Mouse (Mus musculus): ENCODE measurements around the gene Ankrd22. TPM values are rescaled to one million over a fixed set of nuclear protein-coding genes. Genes with fewer than 3 reads are reported as not detected.
A peak's percentile ranks its signal among the peaks of the same experiment; 100 is the strongest.
"Not testable (repeated sequence)": the region's sequence is repeated elsewhere in the genome, so short reads cannot be mapped to it uniquely, and the experiment has no call there.

The Ankrd22 gene
- polyA plus RNA-seq, 1 experiment: 0.36 TPM

DNA sequence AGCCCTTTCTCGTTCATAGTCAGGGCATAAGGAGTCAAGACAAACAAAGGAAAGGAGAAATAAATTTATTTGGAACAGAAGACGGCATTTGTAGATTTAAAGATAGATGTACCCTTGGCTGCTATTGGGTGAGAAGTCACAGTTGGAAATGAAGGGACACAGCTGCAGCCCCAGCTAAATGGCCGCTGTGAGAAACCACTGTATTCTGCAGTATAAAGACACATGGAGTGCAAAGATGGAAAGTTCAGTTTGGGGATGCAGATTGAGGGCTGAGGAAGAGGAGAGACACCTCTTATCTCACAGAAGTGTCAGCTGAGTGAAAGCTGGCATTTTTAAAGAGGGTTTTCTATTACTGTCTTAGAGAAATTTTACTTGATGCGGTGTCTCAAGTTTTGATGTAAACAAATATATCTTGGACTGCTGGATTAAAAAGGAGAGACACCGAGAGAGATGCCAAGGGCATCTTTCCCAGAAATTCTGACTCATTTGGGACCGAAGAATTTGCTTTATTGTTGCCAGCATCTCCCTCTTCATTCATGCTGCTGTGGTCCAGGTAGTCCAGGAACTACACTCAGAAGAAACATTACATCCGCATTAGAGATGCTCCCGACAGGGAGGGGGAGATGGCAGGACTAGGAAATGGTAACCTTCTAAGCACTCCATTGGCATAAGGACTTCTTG is 41.0 kb upstream of the Ankrd22 start:
- peaks cover 13% of the 10 kb centered on the region for H3K4me1 ChIP-seq (ENCODE audit: control insufficient read depth, insufficient read depth, insufficient read length)
- no peaks in the 10 kb centered on the region for H3K36me3 ChIP-seq (ENCODE audit: control insufficient read depth, insufficient read depth, low read length)
- H3K27ac ChIP-seq (ENCODE audit: insufficient read depth, low read length): no peak overlapping the region
- WGBS: 83% methylated on average over 8 of the region's 8 CpGs
- no peak overlapping the region for H3K4me3 ChIP-seq (ENCODE audit: extremely low read depth, insufficient read depth, insufficient read length)
- no peak for TF ChIP-seq POLR2A (IDR thresholded peaks at IDR 0.05; ENCODE audit: low read depth, low read length)
- TF ChIP-seq CTCF (IDR thresholded peaks at IDR 0.05; ENCODE audit: extremely low read depth, insufficient read depth, insufficient read length, insufficient replicate concordance): no peak
- DNase-seq (ENCODE audit: low read depth in 1 of 2, low spot score in 2 of 2): no peak
- H3K27me3 ChIP-seq (ENCODE audit: control insufficient read depth, insufficient read depth, low read length): no peaks in the 10 kb centered on the region

DNA sequence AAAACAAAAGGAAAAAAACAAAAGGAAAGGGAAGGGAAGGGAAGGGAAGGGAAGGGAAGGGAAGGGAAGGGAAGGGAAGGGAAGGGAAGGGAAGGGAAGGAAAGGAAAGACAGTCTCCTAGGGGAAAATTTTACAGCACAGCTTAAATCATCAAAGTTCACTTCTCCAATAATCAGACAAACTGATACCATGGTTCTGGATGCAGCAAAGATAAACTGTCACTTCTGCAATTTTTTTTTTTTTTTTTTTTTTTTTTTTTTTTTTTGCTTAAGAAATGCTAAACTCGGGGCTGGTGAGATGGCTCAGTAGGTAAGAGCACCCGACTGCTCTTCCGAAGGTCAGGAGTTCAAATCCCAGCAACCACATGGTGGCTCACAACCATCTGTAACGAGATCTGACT is 40.3 kb upstream of the Ankrd22 start:
- 46% methylated on average over 4 of the region's 4 CpGs for WGBS
- not testable (repeated sequence) for H3K27ac ChIP-seq (ENCODE audit: insufficient read depth, low read length)

GRCm38 (mm10) chr19:34202668-34203067 is 36.8 kb upstream of the Ankrd22 start:
- no peak for DNase-seq (ENCODE audit: low read depth in 1 of 2, low spot score in 2 of 2)
- 58% methylated on average over 2 of the region's 2 CpGs for WGBS
- Histone ChIP-seq H3K4me3 (ENCODE audit: extremely low read depth, insufficient read depth, insufficient read length) (no peak overlapping the region), H3K27me3 (ENCODE audit: control insufficient read depth, insufficient read depth, low read length) (no peaks in the 10 kb centered on the region), H3K27ac (ENCODE audit: insufficient read depth, low read length) (no peak overlapping the region), H3K36me3 (ENCODE audit: control insufficient read depth, insufficient read depth, low read length) (no peaks in the 10 kb centered on the region), H3K4me1 (ENCODE audit: control insufficient read depth, insufficient read depth, insufficient read length) (peaks cover 18% of the 10 kb centered on the region)
- TF ChIP-seq CTCF (IDR thresholded peaks at IDR 0.05; ENCODE audit: extremely low read depth, insufficient read depth, insufficient read length, insufficient replicate concordance) (no peak), POLR2A (IDR thresholded peaks at IDR 0.05; ENCODE audit: low read depth, low read length) (no peak)

More for the DNA sequence above, 40.3 kb upstream of the Ankrd22 start:
- H3K4me1 ChIP-seq (ENCODE audit: control insufficient read depth, insufficient read depth, insufficient read length): peaks cover 13% of the 10 kb centered on the region
- not testable (repeated sequence) for H3K4me3 ChIP-seq (ENCODE audit: extremely low read depth, insufficient read depth, insufficient read length); H3K36me3 ChIP-seq (ENCODE audit: control insufficient read depth, insufficient read depth, low read length); H3K27me3 ChIP-seq (ENCODE audit: control insufficient read depth, insufficient read depth, low read length); DNase-seq (ENCODE audit: low read depth in 1 of 2, low spot score in 2 of 2)

- peaks cover 22% of the 10 kb centered on the region for H3K4me1 ChIP-seq (ENCODE audit: control insufficient read depth, insufficient read depth, insufficient read length)
- H3K36me3 ChIP-seq (ENCODE audit: control insufficient read depth, insufficient read depth, low read length): no peaks in the 10 kb centered on the region
- 33% methylated on average over 2 of the region's 2 CpGs for WGBS
- no peaks in the 10 kb centered on the region for H3K27me3 ChIP-seq (ENCODE audit: control insufficient read depth, insufficient read depth, low read length)
- no peak for TF ChIP-seq CTCF (IDR thresholded peaks at IDR 0.05; ENCODE audit: extremely low read depth, insufficient read depth, insufficient read length, insufficient replicate concordance)
- no peak for TF ChIP-seq POLR2A (IDR thresholded peaks at IDR 0.05; ENCODE audit: low read depth, low read length)
- no peak for DNase-seq (ENCODE audit: low read depth in 1 of 2, low spot score in 2 of 2)
- H3K27ac ChIP-seq (ENCODE audit: insufficient read depth, low read length): peak overlapping the region; percentile 70; the same call in 1 of the 2 replicates
- no peak overlapping the region for H3K4me3 ChIP-seq (ENCODE audit: extremely low read depth, insufficient read depth, insufficient read length)
Observed at GRCm38 (mm10) chr19:34199488-34199887, 33.6 kb upstream of the Ankrd22 start.

DNA sequence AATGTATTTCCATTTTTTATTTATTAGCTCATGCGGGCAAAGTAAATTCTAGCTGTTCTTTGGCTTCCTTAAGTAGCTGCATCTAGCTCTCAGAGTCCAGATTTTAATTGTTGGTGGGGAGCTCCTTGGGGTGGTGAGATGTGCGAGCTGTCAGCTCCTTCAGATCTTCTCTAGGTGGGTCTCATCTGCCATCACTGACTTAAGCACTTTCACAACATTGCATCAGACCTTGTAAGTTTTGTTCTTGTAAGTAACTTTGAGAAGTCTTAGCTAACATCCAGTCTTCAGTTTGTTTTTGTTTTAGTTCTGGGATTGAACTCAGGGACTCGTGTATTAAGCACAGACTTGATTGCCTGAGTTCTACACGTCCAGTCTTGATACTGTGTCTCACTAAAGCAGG is 33.0 kb upstream of the Ankrd22 start:
- TF ChIP-seq POLR2A (IDR thresholded peaks at IDR 0.05; ENCODE audit: low read depth, low read length): no peak
- no peak for TF ChIP-seq CTCF (IDR thresholded peaks at IDR 0.05; ENCODE audit: extremely low read depth, insufficient read depth, insufficient read length, insufficient replicate concordance)
- 78% methylated on average over 4 of the region's 4 CpGs for WGBS
- Histone ChIP-seq H3K4me1 (ENCODE audit: control insufficient read depth, insufficient read depth, insufficient read length) (peaks cover 25% of the 10 kb centered on the region), H3K36me3 (ENCODE audit: control insufficient read depth, insufficient read depth, low read length) (no peaks in the 10 kb centered on the region), H3K27me3 (ENCODE audit: control insufficient read depth, insufficient read depth, low read length) (no peaks in the 10 kb centered on the region), H3K4me3 (ENCODE audit: extremely low read depth, insufficient read depth, insufficient read length) (no peak overlapping the region), H3K27ac (ENCODE audit: insufficient read depth, low read length) (peak overlapping the region; percentile 20)
- no peak for DNase-seq (ENCODE audit: low read depth in 1 of 2, low spot score in 2 of 2)

DNA sequence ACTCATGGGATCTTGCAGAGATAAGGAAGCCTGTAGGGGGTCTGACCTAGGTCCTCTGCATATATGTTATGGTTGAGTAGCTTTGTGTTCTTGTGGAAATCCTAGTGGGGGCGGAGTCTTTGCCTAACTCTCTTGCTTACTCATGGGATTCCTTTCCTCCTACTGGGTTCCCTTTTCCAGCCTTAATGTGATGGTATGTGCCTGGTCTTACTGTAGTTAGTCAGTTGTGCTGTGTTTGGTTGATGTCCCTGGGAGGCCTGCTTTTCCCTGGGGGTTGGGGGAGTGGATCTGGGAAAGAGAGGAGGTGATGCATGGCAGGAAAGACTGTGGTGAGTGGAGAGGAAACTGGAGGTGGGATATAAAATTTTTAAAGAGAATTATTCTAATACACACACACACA is 32.2 kb upstream of the Ankrd22 start:
- Histone ChIP-seq H3K27me3 (ENCODE audit: control insufficient read depth, insufficient read depth, low read length) (no peaks in the 10 kb centered on the region), H3K36me3 (ENCODE audit: control insufficient read depth, insufficient read depth, low read length) (no peaks in the 10 kb centered on the region), H3K4me1 (ENCODE audit: control insufficient read depth, insufficient read depth, insufficient read length) (peaks cover 25% of the 10 kb centered on the region), H3K27ac (ENCODE audit: insufficient read depth, low read length) (no peak overlapping the region), H3K4me3 (ENCODE audit: extremely low read depth, insufficient read depth, insufficient read length) (no peak overlapping the region)
- DNase-seq (ENCODE audit: low read depth in 1 of 2, low spot score in 2 of 2): no peak
- WGBS: 88% methylated on average over 1 of the region's 1 CpGs
- TF ChIP-seq POLR2A (IDR thresholded peaks at IDR 0.05; ENCODE audit: low read depth, low read length) (no peak), CTCF (IDR thresholded peaks at IDR 0.05; ENCODE audit: extremely low read depth, insufficient read depth, insufficient read length, insufficient replicate concordance) (no peak)

GRCm38 (mm10) chr19:34195031-34195430 is 29.2 kb upstream of the Ankrd22 start:
- Histone ChIP-seq H3K27me3 (ENCODE audit: control insufficient read depth, insufficient read depth, low read length) (no peaks in the 10 kb centered on the region), H3K4me3 (ENCODE audit: extremely low read depth, insufficient read depth, insufficient read length) (no peak overlapping the region), H3K36me3 (ENCODE audit: control insufficient read depth, insufficient read depth, low read length) (no peaks in the 10 kb centered on the region), H3K4me1 (ENCODE audit: control insufficient read depth, insufficient read depth, insufficient read length) (peaks cover 22% of the 10 kb centered on the region), H3K27ac (ENCODE audit: insufficient read depth, low read length) (no peak overlapping the region)
- TF ChIP-seq CTCF (IDR thresholded peaks at IDR 0.05; ENCODE audit: extremely low read depth, insufficient read depth, insufficient read length, insufficient replicate concordance) (no peak), POLR2A (IDR thresholded peaks at IDR 0.05; ENCODE audit: low read depth, low read length) (no peak)
- no peak for DNase-seq (ENCODE audit: low read depth in 1 of 2, low spot score in 2 of 2)
- WGBS: 47% methylated on average over 2 of the region's 2 CpGs

Measured in spleen, adult 2 months (tissue).